Mouse (Mus musculus) E14TG2a.4 (cell line): ENCODE data around the gene Vps13c.
A peak's percentile ranks its signal among the peaks of the same experiment; 100 is the strongest.

Source experiments
- CTCF ChIP-seq: conservative IDR thresholded peaks from 2 replicates; pipeline ENCODE4 v1.5.1; 2014; ENCODE audit warnings: low read length
- NANOG ChIP-seq: IDR thresholded peaks from 2 replicates; pipeline ENCODE4 v1.6.1; 2014; ENCODE audit warnings: borderline replicate concordance, low read length, mixed read lengths
- POU5F1 ChIP-seq: IDR thresholded peaks from 2 replicates; pipeline ENCODE4 v1.6.1; 2014; ENCODE audit warnings: low read length, borderline replicate concordance

- TF ChIP-seq NANOG (no peak), CTCF (peak; percentile 58), POU5F1 (no peak)
Measured at GRCm38 (mm10) chr9:67802241-67802640, 38.0 kb upstream of the Vps13c start.
